Mouse (Mus musculus) hindbrain, embryonic 12.5 days (tissue): ENCODE data around the gene Atxn1. TPM values are rescaled to one million over a fixed set of nuclear protein-coding genes. Genes with fewer than 3 reads are reported as not detected.

Source experiments
- ATAC-seq: fragments of 200-750 bp; cut with Nextera tagmentation; 2 replicates; pipeline ENCODE4 v1.8.0; 2017; ENCODE audit warnings: moderate TSS enrichment; ENCODE audit not compliant: low FRiP score
- H3K27ac ChIP-seq: fragments of 300-500 bp; sonication (generic); 2 replicates; pipeline ENCODE4 v1.5.1; 2016; ENCODE audit warnings: mild to moderate bottlenecking
- H3K27me3 ChIP-seq: fragments of 300-500 bp; sonication (generic); 2 replicates; pipeline ENCODE4 v1.6.1; 2016; ENCODE audit warnings: mild to moderate bottlenecking
- H3K36me3 ChIP-seq: fragments of 300-500 bp; sonication (generic); 2 replicates; pipeline ENCODE4 v1.6.1; 2016; ENCODE audit warnings: mild to moderate bottlenecking
- H3K4me1 ChIP-seq: fragments of 300-500 bp; sonication (generic); 2 replicates; pipeline ENCODE4 v1.6.1; 2016
- H3K4me2 ChIP-seq: fragments of 300-500 bp; sonication (generic); replicated peaks from 2 replicates; pipeline ENCODE4 v1.6.1; 2016; ENCODE audit warnings: mild to moderate bottlenecking
- H3K4me3 ChIP-seq: fragments of 300-500 bp; sonication (generic); 2 replicates; pipeline ENCODE4 v1.5.1; 2016; ENCODE audit warnings: mild to moderate bottlenecking
- H3K9ac ChIP-seq: fragments of 300-500 bp; sonication (generic); 2 replicates; pipeline ENCODE4 v1.6.1; 2016; ENCODE audit warnings: mild to moderate bottlenecking, moderate library complexity
- H3K9me3 ChIP-seq: fragments of 300-500 bp; sonication (generic); replicated peaks from 2 replicates; pipeline ENCODE4 v1.6.1; 2016; ENCODE audit warnings: mild to moderate bottlenecking
- WGBS: fragments of 180-500 bp; shearing (Covaris S2); methylation state at CpG from one replicate; pipeline ENCODE4 v1.1.7; 2016; 5-methylcytosine and 5-hydroxymethylcytosine counted together
- polyA plus RNA-seq: library from polyadenylated mRNA; unstranded; fragments of >200 nt; fragmentation: Nextera tagmentation; extraction: Ambion mirVana; gene quantifications from 2 replicates; pipeline ENCODE4 v1.2.1, GENCODE M21; 2016

Atxn1 gene
- polyA plus RNA-seq, 1 experiment from 2014 or later: 5.0 TPM

GRCm38 (mm10) chr13:45535731-45536453 lies 428.9 kb downstream of the Atxn1 start:
- H3K4me3 ChIP-seq: no peak overlapping the region
- no peak overlapping the region for H3K4me2 ChIP-seq
- ATAC-seq: no peak
- no peaks in the 10 kb centered on the region for H3K36me3 ChIP-seq
- H3K27ac ChIP-seq: no peak overlapping the region
- 91% methylated on average over 9 of the region's 9 CpGs for WGBS
- H3K4me1 ChIP-seq: peaks cover 9% of the 10 kb centered on the region
- H3K9ac ChIP-seq: no peak overlapping the region
- H3K27me3 ChIP-seq: no peaks in the 10 kb centered on the region
- H3K9me3 ChIP-seq: no peaks in the 10 kb centered on the region

GRCm38 (mm10) chr13:45530754-45531153 lies 434.1 kb downstream of the Atxn1 start:
- 26% methylated on average over 6 of the region's 6 CpGs for WGBS
- no peak overlapping the region for H3K27ac ChIP-seq

GRCm38 (mm10) chr13:45528787-45529186 lies 436.0 kb downstream of the Atxn1 start:
- H3K9me3 ChIP-seq: no peaks in the 10 kb centered on the region
- 78% methylated on average over 4 of the region's 4 CpGs for WGBS

More at GRCm38 (mm10) chr13:45530754-45531153, 434.1 kb downstream of the Atxn1 start:
- Histone ChIP-seq H3K4me3 (no peak overlapping the region), H3K36me3 (no peaks in the 10 kb centered on the region), H3K27me3 (no peaks in the 10 kb centered on the region), H3K4me2 (no peak overlapping the region), H3K9me3 (no peaks in the 10 kb centered on the region), H3K9ac (no peak overlapping the region), H3K4me1 (peaks cover 25% of the 10 kb centered on the region; the same call in 1 of the 2 replicates)
- ATAC-seq: no peak

GRCm38 (mm10) chr13:45527232-45527964 lies 437.4 kb downstream of the Atxn1 start:
- Histone ChIP-seq H3K27me3 (no peaks in the 10 kb centered on the region), H3K36me3 (no peaks in the 10 kb centered on the region), H3K4me3 (no peak overlapping the region), H3K27ac (no peak overlapping the region), H3K9me3 (no peaks in the 10 kb centered on the region), H3K4me1 (peaks cover 25% of the 10 kb centered on the region; the same call in 1 of the 2 replicates), H3K9ac (no peak overlapping the region), H3K4me2 (no peak overlapping the region)
- no peak for ATAC-seq
- WGBS: 82% methylated on average over 11 of the region's 11 CpGs

More at GRCm38 (mm10) chr13:45528787-45529186, 436.0 kb downstream of the Atxn1 start:
- Histone ChIP-seq H3K36me3 (no peaks in the 10 kb centered on the region), H3K4me3 (no peak overlapping the region), H3K9ac (no peak overlapping the region), H3K4me2 (no peak overlapping the region), H3K27me3 (no peaks in the 10 kb centered on the region), H3K4me1 (peaks cover 25% of the 10 kb centered on the region; the same call in 1 of the 2 replicates), H3K27ac (no peak overlapping the region)
- no peak for ATAC-seq

- H3K27ac ChIP-seq: no peak overlapping the region
- H3K36me3 ChIP-seq: no peaks in the 10 kb centered on the region
- no peak overlapping the region for H3K9ac ChIP-seq
- H3K4me3 ChIP-seq: no peak overlapping the region
- H3K4me2 ChIP-seq: no peak overlapping the region
- ATAC-seq: peak; percentile 35; the same call in 1 of the 2 replicates
- peaks cover 25% of the 10 kb centered on the region; the same call in 1 of the 2 replicates for H3K4me1 ChIP-seq
- H3K27me3 ChIP-seq: no peaks in the 10 kb centered on the region
- H3K9me3 ChIP-seq: no peaks in the 10 kb centered on the region
- 31% methylated on average over 7 of the region's 7 CpGs for WGBS
These were observed 438.6 kb downstream of the Atxn1 start for GRCm38 (mm10) chr13:45526230-45526629.

DNA sequence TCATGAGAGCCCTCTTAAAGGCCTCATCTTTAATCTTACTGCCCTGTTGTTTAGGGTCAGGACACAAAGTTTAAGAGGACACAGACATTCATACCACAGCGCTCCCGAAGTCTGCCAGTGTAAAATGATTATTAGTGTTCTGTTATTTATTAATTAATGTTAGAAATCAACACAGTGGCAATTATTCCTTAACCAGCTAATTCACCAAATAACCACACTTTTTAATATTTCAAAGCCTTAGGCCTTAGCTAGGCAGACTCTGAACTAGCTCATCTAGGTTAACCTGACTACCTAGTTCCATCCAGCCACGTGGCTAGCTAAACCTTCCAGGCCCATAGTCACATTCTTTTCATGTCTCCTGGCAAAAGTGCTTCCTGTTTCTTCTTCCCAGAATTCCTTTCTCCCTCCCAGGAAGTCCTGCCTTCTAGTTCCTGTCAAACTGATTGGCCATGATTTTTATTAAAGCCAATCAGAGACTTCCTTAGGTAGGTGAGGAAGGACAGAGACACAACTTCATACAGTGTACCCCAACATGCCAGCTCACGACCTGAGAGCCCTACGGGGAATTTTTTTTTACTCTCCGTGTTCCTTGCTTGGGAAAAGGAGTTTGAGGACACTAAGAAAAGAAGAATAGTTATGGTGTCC lies 439.9 kb downstream of the Atxn1 start:
- 89% methylated on average over 6 of the region's 6 CpGs for WGBS
- ATAC-seq: no peak
- no peaks in the 10 kb centered on the region for H3K27me3 ChIP-seq

GRCm38 (mm10) chr13:45524305-45524704 lies 440.5 kb downstream of the Atxn1 start:
- ATAC-seq: no peak
- no peak overlapping the region for H3K4me2 ChIP-seq
- H3K27me3 ChIP-seq: no peaks in the 10 kb centered on the region
- H3K9ac ChIP-seq: no peak overlapping the region
- H3K27ac ChIP-seq: no peak overlapping the region
- no peak overlapping the region for H3K4me3 ChIP-seq
- H3K9me3 ChIP-seq: no peaks in the 10 kb centered on the region
- 69% methylated on average over 3 of the region's 3 CpGs for WGBS
- peaks cover 14% of the 10 kb centered on the region; the same call in 1 of the 2 replicates for H3K4me1 ChIP-seq
- no peaks in the 10 kb centered on the region for H3K36me3 ChIP-seq

More for the DNA sequence above, 439.9 kb downstream of the Atxn1 start:
- Histone ChIP-seq H3K4me3 (no peak overlapping the region), H3K4me1 (peaks cover 14% of the 10 kb centered on the region; the same call in 1 of the 2 replicates), H3K27ac (no peak overlapping the region), H3K4me2 (no peak overlapping the region), H3K36me3 (no peaks in the 10 kb centered on the region), H3K9ac (no peak overlapping the region), H3K9me3 (no peaks in the 10 kb centered on the region)

DNA sequence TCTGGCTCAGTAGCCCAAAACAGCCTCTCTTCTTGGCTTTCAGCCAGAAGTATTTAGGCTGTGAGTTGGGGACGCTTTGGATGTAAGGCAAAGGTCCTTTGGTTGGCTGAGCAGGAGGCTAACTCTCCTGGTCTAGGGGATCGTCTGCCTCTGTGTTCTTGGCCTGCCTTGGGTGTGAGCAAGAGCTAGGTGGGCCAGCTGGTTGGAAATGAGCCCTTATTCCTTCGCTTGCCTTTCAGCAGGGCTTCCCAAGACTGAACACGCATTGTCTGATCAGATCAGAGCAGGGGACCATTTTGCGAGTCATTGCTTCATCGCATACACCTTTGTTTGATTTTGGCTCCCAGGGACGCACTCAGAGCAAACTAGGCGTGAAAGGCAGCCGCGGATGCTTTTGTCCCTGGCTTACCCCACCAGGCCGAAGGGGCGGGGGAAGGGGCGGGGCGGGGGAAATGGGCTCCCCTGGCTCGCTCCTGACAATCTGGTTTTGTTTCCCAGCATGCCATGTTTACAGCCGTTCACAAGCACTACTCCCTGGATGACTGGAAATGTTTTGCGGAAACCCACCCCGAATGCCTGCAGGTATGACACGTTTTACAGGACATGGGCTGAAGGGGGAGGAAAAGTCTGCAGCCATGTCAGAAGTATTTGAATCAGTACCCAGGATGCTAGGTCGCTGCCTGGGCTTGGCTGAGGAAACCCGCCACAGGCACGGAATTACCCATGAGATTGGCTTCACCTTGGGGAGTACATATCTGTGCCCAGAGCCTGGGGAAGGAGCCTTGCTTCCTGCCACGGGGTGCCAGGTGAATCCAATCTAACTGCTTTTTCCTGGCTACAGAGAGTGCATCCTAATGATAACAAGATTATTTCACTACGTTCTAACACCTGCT lies 448.1 kb downstream of the Atxn1 start:
- peak overlapping the region; percentile 54 for H3K4me2 ChIP-seq
- no peaks in the 10 kb centered on the region for H3K36me3 ChIP-seq
- peak overlapping the region; percentile 86 for H3K27ac ChIP-seq
- no peaks in the 10 kb centered on the region for H3K9me3 ChIP-seq
- WGBS: 4% methylated on average over 24 of the region's 24 CpGs
- peak overlapping the region; percentile 58 for H3K9ac ChIP-seq
- peak overlapping the region; percentile 26 for H3K4me3 ChIP-seq
- H3K4me1 ChIP-seq: peaks cover 26% of the 10 kb centered on the region
- H3K27me3 ChIP-seq: peaks cover 3% of the 10 kb centered on the region; the same call in 1 of the 2 replicates
- ATAC-seq: peak; percentile 82

- Histone ChIP-seq H3K36me3 (no peaks in the 10 kb centered on the region), H3K9me3 (no peaks in the 10 kb centered on the region), H3K27ac (no peak overlapping the region), H3K4me2 (no peak overlapping the region), H3K9ac (no peak overlapping the region), H3K4me1 (peaks cover 26% of the 10 kb centered on the region), H3K27me3 (peaks cover 3% of the 10 kb centered on the region), H3K4me3 (no peak overlapping the region)
- 53% methylated on average over 8 of the region's 8 CpGs for WGBS
- no peak for ATAC-seq
These were observed 449.9 kb downstream of the Atxn1 start for GRCm38 (mm10) chr13:45514832-45515422.

- 94% methylated on average over 5 of the region's 5 CpGs for WGBS
- Histone ChIP-seq H3K4me3 (no peak overlapping the region), H3K27me3 (peaks cover 12% of the 10 kb centered on the region), H3K27ac (no peak overlapping the region), H3K9ac (no peak overlapping the region), H3K4me1 (peaks cover 26% of the 10 kb centered on the region), H3K36me3 (no peaks in the 10 kb centered on the region), H3K4me2 (no peak overlapping the region), H3K9me3 (no peaks in the 10 kb centered on the region)
- ATAC-seq: no peak
These were observed 450.7 kb downstream of the Atxn1 start for GRCm38 (mm10) chr13:45514115-45514514.
